Comparison of ENCODE assay signal across 25 mouse cellular contexts in the genomic region with DNA sequence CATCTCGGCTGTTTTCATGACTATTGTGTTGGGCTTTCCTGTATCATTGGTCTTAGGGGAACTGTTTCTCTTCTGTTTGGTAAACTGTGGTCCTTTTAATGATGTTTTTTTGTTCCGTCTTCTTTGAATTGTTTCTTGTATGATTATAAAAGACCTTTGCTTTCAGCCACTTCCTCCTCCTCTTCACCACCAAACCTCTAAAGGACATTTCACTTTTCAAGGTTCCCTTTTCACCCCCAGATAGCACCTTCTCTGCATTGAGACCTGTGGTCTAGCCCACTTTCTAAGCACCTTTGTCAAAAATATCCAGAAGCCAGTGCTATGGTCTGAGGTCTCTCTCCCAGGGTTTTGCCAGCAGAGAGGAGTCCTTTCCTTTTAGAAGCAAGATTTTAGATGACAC.
DNase-seq lines count a peak whose midpoint lies in the region; ATAC-seq and TF ChIP-seq lines count a peak whose summit lies in the region.
"Had no signal": no experiment of that assay in that cellular context is flagged by ENCODE, and none has a peak within 500 bp of the region (broad histone marks: within the 10 kb centered on the region; RNA-seq: fewer than 3 reads in every experiment).

No protein-coding gene starts in this region.

- peak overlapping the region; percentile 43 for H3K27ac ChIP-seq in MEL (ENCODE audit: control insufficient read depth, low read depth, low read length)
- H3K27ac ChIP-seq in intestine, embryonic 15.5 days: no peak overlapping the region
- H3K27ac ChIP-seq: forebrain, embryonic 10.5 days; forebrain, embryonic 13.5 days; heart, embryonic 15.5 days; hindbrain, embryonic 14.5 days; hindbrain, postnatal 0 days had no signal

- H3K4me1 ChIP-seq in MEL (ENCODE audit: control insufficient read depth in 1 of 2, insufficient read depth in 2 of 2, low read length in 2 of 2): peaks cover 10 to 18% of the 10 kb centered on the region in 2 experiments
- no peaks in the 10 kb centered on the region for H3K4me1 ChIP-seq in intestine, embryonic 15.5 days (replicated peaks)
- H3K4me1 ChIP-seq: forebrain, embryonic 10.5 days; forebrain, embryonic 13.5 days; heart, embryonic 12.5 days; heart, embryonic 15.5 days had no signal

- 71% methylated on average over 2 of the region's 2 CpGs for WGBS in intestine, embryonic 15.5 days

- H3K9ac ChIP-seq in MEL (ENCODE audit: control insufficient read depth, low read depth, low read length, poor library complexity, severe bottlenecking): 0 out of 2 replicates have a peak overlapping the region, but pooled peaks have one; percentile 12
- H3K9ac ChIP-seq in intestine, embryonic 15.5 days: no peak overlapping the region
- H3K9ac ChIP-seq: forebrain, embryonic 13.5 days; heart, embryonic 12.5 days; heart, embryonic 15.5 days; hindbrain, embryonic 14.5 days had no signal

- peak overlapping the region in 1 of 2 experiments; percentile 25; a peak in 1 of 4 replicates for H3K4me3 ChIP-seq in MEL (ENCODE audit: control insufficient read depth in 1 of 2, insufficient read depth in 1 of 2, low read depth in 2 of 2, low read length in 2 of 2)
- no peak overlapping the region for H3K4me3 ChIP-seq in intestine, embryonic 15.5 days (replicated peaks)
- H3K4me3 ChIP-seq: forebrain, embryonic 10.5 days; forebrain, embryonic 13.5 days; heart, embryonic 12.5 days; heart, embryonic 15.5 days had no signal

- no peaks in the 10 kb centered on the region for H3K27me3 ChIP-seq in MEL (ENCODE audit: control insufficient read depth in 1 of 2, insufficient read depth in 2 of 2, low read length in 2 of 2)
- H3K27me3 ChIP-seq in intestine, embryonic 15.5 days (replicated peaks): no peaks in the 10 kb centered on the region
- H3K27me3 ChIP-seq: forebrain, embryonic 13.5 days; heart, embryonic 12.5 days; heart, embryonic 15.5 days had no signal

- no peak overlapping the region for H3K4me2 ChIP-seq in intestine, embryonic 15.5 days (replicated peaks)
- H3K4me2 ChIP-seq: forebrain, embryonic 13.5 days; heart, embryonic 12.5 days; heart, embryonic 15.5 days; hindbrain, embryonic 14.5 days had no signal

- TF ChIP-seq POLR2A in MEL (IDR thresholded peaks at IDR 0.05; ENCODE audit: control insufficient read depth in 1 of 2, insufficient read depth in 1 of 2, low read depth in 1 of 2, low read length in 2 of 2, poor library complexity in 1 of 2): no peak

- H3K79me2 ChIP-seq in MEL (ENCODE audit: control insufficient read depth, insufficient read depth, low read length, poor library complexity): no peaks in the 10 kb centered on the region

- ATAC-seq in granulocyte monocyte progenitor cell, adult 5-6 weeks (replicated peaks; ENCODE audit: poor library complexity, severe bottlenecking): peak; percentile 56
- ATAC-seq in megakaryocyte progenitor cell, adult 5-6 weeks (replicated peaks; ENCODE audit: poor library complexity): 0 out of 2 replicates have a peak, but pooled peaks have one; percentile 17
- no peak for ATAC-seq in intestine, embryonic 15.5 days
- ATAC-seq: forebrain, embryonic 13.5 days; forebrain, embryonic 16.5 days; hindbrain, postnatal 0 days; inflammation-experienced regulatory T-cells, adult 6 months; intestine, postnatal 0 days had no signal

- peak; percentile 62 for DNase-seq in MEL (ENCODE audit: low read depth, low spot score)
- DNase-seq in layer of hippocampus, postnatal 10 days (ENCODE audit: low spot score in 2 of 2): no peak
- DNase-seq in kidney, adult 9 months: no peak
- DNase-seq: adrenal gland, postnatal 10 days; adrenal gland, postnatal 36 days; cerebellum, adult 2 months; cerebellum, adult 9-11 months; cerebellum, postnatal 25 days; gastrocnemius, postnatal 10 days; heart, adult 18-20 months; heart, postnatal 10 days; heart, postnatal 36 days had no signal

- peaks cover 0 to 19% of the 10 kb centered on the region in 2 experiments; a peak in 2 of 4 replicates for H3K36me3 ChIP-seq in MEL (ENCODE audit: control insufficient read depth in 1 of 2, insufficient read depth in 2 of 2, low read length in 2 of 2)
- H3K36me3 ChIP-seq in intestine, embryonic 15.5 days: no peaks in the 10 kb centered on the region
- H3K36me3 ChIP-seq: forebrain, embryonic 10.5 days; G1E; heart, embryonic 12.5 days; heart, embryonic 15.5 days had no signal

- TF ChIP-seq CTCF in MEL (IDR thresholded peaks at IDR 0.05 in 2 of 3, conservative IDR thresholded peaks at IDR 0.05 in 1 of 3; ENCODE audit: control insufficient read depth in 1 of 3, insufficient read depth in 1 of 3, low read depth in 2 of 3, low read length in 3 of 3, poor library complexity in 1 of 3, severe bottlenecking in 1 of 3): no peak

- no peaks in the 10 kb centered on the region for H3K9me3 ChIP-seq in MEL (replicated peaks; ENCODE audit: insufficient read depth, low read length)
- no peaks in the 10 kb centered on the region for H3K9me3 ChIP-seq in intestine, embryonic 15.5 days
- H3K9me3 ChIP-seq: forebrain, embryonic 10.5 days; forebrain, embryonic 13.5 days; G1E; heart, embryonic 12.5 days; heart, embryonic 15.5 days had no signal

- peak; percentile 4 to 67; a peak in 3 of 4 replicates for TF ChIP-seq EP300 in MEL (IDR thresholded peaks at IDR 0.05; ENCODE audit: low read depth in 1 of 2, low read length in 2 of 2)

- TF ChIP-seq RAD21 in MEL (IDR thresholded peaks at IDR 0.05; ENCODE audit: low read depth, low read length): no peak

TF ChIP-seq in MEL, 35 proteins besides CTCF, POLR2A, EP300 and RAD21:
- TF ChIP-seq ETS1 (IDR thresholded peaks at IDR 0.05; ENCODE audit: low read depth, low read length) (no peak), SIN3A (IDR thresholded peaks at IDR 0.05; ENCODE audit: low read length) (peak; percentile 15; the same call in 1 of the 2 replicates), ELF1 (IDR thresholded peaks at IDR 0.05; ENCODE audit: low read depth, low read length) (0 out of 2 replicates have a peak, but pooled peaks have one; percentile 9), CHD2 (IDR thresholded peaks at IDR 0.05; ENCODE audit: low read length) (no peak), MXI1 (IDR thresholded peaks at IDR 0.05; ENCODE audit: low read depth, low read length) (no peak)
